Mouse (Mus musculus) c-Kit-positive CD71-negative TER-119-negative erythroid progenitor cells, embryonic 14.5 days (primary cell): ENCODE data around the gene Ddx46.
"Not testable (repeated sequence)": the region's sequence is repeated elsewhere in the genome, so short reads cannot be mapped to it uniquely, and the experiment has no call there.

Experiments used
- DNase-seq: peaks from one replicate; pipeline ENCODE4 v3.0.0-alpha.2; 2013; ENCODE audit warnings: low read depth

Gene Ddx46

GRCm38 (mm10) chr13:55634639-55635127 lies at the start of gene Ddx46:
Gene Ddx46, plus strand, starts transcription at chr13:55635027.
- DNase-seq: peak; percentile 86

DNA sequence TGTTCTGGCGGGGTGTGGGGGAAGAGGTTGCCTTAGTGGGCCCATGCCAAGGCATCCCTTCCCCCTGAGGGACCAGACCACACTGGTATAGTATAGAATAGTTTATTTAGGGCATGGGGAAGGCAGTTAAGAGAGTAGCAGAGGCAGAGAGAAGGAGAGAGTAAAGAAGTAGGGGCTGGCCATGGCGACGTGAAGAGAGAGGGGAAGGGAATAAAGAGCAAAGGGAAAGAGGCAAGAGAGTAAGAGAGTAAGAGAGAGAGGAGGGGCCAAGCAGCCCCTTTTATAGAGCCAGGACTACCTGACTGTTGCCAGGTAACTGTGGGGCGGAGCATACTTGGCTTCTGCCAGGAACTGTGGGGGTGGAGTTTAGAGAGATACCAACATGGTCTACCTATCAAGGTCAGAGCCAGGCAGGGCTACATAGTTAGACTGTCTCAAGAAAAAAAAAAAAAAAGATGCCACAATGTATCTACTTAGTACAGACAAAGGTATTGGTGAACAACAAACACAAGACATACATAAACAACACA lies 42.8 kb upstream of the Ddx46 start:
- DNase-seq: no peak

DNA sequence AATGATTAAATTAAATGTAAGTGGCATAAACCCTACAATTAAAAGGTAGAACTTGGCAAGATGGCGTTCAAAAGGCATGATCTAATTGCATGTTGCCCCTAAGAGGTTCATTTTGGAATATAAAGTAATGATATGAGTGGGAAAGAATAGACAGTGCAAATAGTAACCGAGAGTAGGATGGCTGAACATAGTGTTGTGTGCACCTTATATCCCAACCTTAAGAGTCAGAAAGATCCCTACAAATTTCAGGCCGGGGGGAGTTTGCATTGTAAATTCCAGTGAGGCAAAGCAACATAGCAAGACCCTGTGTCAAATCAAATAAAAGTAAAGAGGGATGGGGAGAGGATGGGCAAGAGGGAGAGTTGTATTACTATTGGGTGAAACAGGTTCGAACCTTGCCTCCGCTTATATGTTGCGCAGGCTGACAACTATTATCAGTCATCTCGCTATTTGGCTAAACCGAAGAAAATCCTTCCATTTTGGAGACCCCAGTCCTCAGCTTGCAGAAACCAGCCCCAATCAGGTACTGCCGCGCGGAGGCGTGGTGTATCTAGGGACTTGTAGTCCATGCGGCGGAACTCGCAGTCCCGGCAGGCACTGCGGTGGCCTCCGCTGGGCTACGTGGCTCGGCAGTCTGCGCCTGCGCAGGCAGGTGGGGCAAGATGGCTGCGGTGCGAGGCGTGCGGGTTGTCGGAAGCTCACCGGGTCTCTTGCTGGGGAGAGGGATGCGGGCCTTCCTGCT lies 42.1 kb upstream of the Ddx46 start:
- DNase-seq: peak; percentile 92

GRCm38 (mm10) chr13:55593254-55593747 lies 41.5 kb upstream of the Ddx46 start:
- no peak for DNase-seq

DNA sequence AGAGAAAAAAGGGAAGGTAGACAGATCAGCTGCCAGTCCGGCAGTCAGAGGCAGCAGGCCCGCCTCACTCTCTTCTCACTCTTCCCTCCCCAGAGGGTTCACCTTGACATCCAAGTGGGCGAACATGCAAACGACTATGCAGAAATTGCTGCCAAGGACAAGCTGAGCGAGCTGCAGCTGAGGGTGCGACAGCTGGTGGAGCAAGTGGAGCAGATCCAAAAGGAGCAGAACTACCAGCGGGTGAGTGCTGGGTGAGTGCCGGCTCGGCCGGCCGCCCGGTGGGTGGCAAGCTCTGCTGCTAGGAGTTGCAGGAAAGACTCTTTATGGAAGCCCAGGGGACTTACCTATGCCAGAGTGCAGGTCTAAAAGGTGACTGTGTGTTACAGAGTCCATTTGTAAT lies 39.5 kb upstream of the Ddx46 start:
- no peak for DNase-seq

- no peak for DNase-seq
Measured at GRCm38 (mm10) chr13:55596802-55597201, 38.0 kb upstream of the Ddx46 start.

DNA sequence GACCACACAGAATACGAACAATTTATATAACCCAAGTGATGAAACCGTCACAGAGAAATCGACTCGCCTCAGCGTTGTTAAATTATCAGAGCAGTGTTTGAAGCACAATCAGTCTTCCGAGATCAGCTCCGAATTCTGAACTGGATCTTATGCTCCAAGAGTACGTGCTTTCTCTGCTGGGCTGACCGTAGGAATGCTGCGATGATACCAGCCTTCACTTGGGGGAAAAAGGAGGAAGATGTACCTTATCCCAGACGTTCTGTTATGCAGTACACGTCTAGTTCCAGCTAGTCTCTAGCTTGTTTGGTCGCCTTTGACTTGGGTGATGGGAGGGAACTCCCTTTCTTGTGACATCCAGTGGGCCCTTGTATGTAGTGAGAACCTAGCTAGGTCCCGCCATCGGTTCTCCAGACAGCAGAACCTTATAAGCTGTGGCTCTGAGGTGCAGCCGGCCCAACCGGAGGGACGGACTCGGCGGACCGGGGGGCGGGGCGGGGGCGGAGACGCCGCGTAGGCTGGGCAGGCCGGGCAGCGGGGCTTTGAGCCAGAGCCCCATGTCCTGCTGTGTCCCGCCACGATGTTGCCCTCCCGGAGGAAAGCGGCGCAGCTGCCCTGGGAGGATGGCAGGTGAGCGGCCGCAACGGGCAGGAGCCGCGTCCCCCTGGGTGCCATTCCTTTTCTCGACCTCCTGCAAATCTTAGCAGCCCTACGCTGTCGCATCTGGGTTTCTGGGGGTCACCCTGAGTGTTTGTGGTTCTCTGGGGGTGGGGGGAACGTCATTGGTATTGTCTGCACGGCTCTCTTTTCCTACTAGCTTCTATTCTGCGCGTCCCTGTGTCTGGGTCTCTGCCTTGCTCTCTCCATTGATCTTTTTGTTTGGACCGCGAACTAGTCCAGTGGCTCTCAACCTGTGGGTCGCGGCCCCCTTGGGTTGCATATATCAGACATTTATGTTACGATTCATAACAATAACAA lies 35.0 kb upstream of the Ddx46 start, which contains the start of gene B4galt7:
B4galt7 (plus strand) TSS at position 331 of the 975 bp plus-strand sequence.
- peak; percentile 65 for DNase-seq

- DNase-seq: peak; percentile 56
Measured at GRCm38 (mm10) chr13:55600657-55601056, 34.2 kb upstream of the Ddx46 start.

DNA sequence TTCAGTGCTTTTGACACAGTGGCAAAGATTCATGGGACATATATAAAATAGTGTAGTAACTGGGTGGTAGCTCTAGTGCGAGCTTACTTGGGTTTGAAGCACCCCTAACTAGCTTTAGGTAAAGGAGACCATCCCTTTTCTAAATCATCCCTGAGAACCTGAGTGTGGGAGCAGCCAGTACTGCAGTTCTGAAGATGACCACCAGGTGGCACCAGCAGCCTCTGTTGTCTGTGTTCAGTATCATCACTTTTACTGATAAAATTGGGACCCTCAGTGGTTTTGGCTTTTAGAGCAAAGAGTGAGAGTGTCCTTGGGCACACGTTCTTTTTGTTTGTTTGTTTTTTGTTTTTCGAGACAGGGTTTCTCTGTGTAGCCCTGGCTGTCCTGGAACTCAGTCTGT lies 33.2 kb upstream of the Ddx46 start:
- DNase-seq: peak; percentile 80

DNA sequence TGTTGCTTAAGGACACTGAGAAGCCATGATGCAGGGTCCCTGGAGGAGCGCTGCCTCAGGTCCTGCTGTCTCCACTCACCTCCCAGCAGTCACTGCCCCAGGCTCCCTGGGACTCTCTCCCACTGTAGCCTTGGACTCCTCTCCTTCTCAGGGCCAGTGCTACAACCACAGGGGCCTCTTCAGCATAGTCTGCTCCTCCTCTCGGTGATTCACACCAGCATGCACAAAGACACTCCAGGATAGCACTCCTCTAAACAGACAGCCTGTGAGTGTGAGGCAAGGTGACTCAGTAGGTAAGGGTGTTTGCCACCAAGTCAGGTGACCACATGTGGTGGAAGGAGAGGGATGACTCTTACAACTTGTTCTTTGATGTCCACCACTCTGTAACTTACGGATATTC lies 30.2 kb upstream of the Ddx46 start:
- no peak for DNase-seq

DNA sequence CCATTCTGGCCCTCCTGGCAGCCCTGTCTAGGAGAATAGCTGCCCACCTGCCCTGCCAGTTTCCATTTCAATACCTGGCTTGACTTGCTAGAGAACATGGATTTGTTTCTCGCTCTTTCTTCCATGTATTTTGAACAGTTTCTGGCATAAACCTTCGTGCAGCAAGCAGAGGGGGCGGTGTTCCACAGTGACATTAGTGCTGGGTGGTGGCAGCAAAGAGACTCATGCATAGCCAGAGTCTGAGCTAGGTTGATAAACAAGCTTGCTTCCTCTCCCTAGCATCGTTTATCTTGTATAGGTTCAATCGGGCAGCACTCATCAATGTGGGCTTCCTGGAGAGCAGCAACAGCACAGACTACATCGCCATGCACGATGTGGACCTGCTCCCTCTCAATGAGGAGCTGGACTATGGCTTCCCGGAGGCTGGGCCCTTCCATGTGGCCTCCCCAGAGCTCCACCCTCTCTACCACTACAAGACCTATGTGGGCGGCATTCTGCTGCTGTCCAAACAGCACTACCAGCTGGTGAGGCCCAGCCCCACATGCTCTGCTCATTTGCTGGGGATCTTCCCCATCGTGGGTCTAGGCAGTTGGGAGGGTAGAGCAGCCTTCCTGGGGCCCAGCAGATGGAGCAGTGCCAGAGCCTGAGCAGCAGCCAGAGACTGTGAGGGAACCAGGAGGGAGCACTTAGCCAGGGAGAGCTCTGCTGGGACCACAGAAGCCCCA lies 27.8 kb upstream of the Ddx46 start:
- no peak for DNase-seq

DNA sequence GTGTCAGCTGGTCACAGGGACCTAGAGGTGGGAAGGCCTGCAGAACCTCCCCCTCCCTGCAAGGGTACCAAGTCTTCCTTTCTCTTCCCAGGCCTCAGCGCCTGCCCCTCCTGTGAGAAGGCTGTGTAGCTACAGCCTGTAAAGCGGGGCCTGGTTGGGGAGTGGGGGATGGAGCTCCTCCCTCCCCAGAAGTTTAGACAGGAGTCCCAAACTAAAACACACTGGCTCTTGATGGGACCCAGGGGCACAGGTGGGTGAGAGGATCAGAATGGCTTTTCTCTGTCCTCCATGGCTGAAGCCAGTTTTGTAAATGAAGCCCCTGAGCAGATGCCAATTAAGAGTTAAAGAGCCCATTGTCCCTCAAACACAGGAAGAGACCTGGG lies 27.2 kb upstream of the Ddx46 start:
- no peak for DNase-seq

- DNase-seq: no peak
Measured at GRCm38 (mm10) chr13:55611996-55612395, 22.8 kb upstream of the Ddx46 start.

DNA sequence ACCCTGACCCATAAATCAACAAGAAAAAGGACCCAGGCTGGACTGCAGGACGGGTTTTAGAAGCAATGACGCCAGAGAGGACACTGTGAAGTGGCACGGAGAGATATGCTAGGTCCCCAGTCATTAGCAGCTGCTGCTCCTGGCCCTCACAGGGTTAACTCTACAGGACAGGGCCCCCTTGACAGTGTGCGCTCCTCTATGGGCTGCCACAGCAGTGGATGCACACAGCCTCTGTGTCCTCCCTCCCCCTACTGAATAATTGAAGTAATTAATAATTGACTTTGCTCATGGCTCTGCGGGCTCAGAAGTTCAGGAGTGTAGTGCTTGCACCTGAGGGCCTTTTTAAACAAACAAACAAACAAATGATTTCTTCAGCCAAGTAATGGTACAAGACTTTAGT lies 21.4 kb upstream of the Ddx46 start:
- DNase-seq: no peak

DNA sequence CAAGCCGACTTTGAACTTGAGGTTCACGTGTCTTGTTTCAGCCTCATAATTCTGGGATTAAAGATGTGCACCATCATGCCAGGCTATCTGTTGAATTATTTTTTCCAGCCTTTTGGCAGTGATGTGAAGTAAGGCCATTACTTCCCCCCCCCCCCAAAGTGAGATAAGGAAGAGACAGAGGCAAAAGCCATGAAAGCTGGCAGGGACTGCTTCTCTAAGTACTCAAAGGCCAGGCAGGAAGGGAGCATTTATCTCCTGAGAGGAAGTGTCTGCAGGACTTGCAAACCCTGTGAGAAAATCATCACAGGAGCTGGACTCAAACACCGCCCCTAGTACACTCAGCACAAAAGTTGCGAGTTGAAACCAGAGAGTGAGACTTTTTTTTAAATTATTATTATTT lies 15.5 kb upstream of the Ddx46 start:
- no peak for DNase-seq

GRCm38 (mm10) chr13:55620275-55620674 lies 14.6 kb upstream of the Ddx46 start:
- DNase-seq: no peak

- not testable (repeated sequence) for DNase-seq
Measured at GRCm38 (mm10) chr13:55622156-55622648, 12.6 kb upstream of the Ddx46 start.

DNA sequence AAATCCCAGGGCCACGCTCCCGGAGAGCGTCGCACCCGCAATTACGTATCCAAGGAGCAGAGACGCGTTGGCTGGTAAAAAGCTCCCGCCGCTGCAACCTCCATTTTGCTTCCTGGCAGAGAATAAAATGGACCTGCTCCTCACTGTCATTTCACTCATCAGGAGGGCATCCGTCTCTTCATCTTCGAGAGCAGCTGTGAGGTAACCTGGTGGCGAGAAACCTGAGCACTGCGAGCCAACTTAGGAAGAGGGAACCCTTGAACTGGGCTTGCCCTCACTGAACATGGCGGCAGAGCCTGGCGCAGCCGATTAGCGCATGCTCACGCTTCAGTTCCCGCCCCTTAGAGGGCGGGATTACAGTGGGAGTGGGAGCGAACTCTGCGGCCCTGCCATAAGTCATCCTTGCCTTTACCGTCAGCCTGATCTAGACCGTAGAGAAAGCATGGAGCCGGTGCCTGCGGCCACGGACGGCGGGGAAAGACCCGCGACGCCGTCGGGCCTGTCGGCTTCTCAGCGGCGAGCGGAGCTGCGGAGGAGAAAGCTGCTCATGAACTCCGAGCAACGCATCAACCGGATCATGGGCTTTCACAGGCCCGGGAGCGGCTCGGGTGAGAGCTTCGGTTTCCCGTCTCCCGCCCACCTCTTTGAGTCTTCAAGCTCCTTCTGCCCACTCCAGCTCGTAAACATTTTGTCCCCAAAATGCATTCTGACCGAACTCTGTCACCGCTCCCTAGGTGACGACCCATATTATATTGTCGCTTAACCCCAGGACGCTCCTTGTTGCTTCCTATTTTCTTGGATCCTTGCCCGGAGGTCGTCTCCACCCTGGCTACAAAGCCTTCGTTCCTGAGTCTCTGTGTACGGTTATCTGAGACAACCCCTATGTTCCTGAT lies 11.9 kb upstream of the Ddx46 start, which contains the start of gene Caml:
Caml (plus strand) TSS at position 357 of the 893 bp plus-strand sequence.
- DNase-seq: peak; percentile 93

- DNase-seq: no peak
Measured at GRCm38 (mm10) chr13:55635146-55635571, 332 bp downstream of the Ddx46 start.
